Mouse (Mus musculus) thymus, postnatal 25 days (tissue): ENCODE measurements around the gene Ccr2.
"Not testable (repeated sequence)": the region's sequence is repeated elsewhere in the genome, so short reads cannot be mapped to it uniquely, and the experiment has no call there.

Experiments used
- DNase-seq: peaks from one replicate; pipeline ENCODE4 v3.0.0; 2022

The Ccr2 gene

GRCm38 (mm10) chr9:124101723-124102122, at the start of gene Ccr2:
TSS of gene Ccr2 (plus strand) at chr9:124101950.
- no peak for DNase-seq

DNA sequence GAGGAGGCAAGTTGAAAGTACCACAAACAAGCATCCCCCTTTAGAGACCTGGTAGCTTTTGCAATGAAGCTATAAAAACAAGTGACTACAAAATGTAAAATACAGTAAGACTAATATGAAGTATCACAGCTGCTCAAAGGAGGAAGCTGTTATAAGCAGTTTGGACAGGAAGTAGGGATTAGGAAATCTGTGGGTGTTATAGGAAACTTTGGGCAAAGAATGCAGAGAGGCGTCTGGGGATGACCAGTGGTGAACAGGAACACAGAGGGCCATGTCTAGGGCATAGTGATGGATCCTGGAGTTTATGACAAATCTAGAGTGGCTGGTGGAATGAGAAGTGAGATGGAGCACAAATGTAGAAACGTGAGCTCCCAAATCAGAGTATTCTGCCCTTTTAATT, 48.2 kb upstream of the Ccr2 start:
- no peak for DNase-seq

- no peak for DNase-seq
These were observed 45.5 kb upstream of the Ccr2 start for GRCm38 (mm10) chr9:124056158-124056709.

DNA sequence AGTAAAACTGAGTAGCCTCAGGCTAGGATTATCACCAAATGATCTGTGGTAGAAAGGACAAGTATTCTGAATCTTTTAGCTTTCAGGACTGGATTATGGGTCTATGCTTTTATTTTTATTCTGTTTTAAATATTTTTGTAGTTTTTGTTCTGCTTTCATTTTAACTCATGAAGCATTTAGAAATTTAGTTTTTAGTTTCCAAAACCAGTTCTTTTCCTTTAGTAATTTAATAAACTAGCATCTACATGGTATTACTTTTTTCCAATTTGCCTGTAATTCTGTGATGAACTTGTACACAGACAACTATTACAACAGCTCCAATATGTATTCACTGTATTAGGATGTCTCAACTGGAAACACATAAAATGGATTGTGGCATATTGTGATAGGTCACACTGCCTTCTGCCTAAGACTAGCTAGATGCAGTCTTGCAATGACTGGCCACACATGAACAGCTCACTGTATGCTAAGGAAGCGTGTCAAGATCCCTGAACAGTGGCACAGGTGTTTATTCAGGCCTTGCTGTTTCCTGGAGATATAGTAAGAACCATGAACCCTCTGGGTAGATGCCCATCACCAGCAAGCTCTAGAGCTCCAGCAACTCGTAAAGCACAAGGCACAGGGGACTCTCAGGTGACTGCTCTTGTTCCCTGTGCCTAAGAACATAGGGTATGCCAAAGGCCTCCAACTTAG, 41.9 kb upstream of the Ccr2 start:
- DNase-seq = no peak

- DNase-seq = not testable (repeated sequence)
These were observed 40.0 kb upstream of the Ccr2 start for GRCm38 (mm10) chr9:124061474-124062432.

- no peak for DNase-seq
These were observed 35.1 kb upstream of the Ccr2 start for GRCm38 (mm10) chr9:124066572-124067103.

DNA sequence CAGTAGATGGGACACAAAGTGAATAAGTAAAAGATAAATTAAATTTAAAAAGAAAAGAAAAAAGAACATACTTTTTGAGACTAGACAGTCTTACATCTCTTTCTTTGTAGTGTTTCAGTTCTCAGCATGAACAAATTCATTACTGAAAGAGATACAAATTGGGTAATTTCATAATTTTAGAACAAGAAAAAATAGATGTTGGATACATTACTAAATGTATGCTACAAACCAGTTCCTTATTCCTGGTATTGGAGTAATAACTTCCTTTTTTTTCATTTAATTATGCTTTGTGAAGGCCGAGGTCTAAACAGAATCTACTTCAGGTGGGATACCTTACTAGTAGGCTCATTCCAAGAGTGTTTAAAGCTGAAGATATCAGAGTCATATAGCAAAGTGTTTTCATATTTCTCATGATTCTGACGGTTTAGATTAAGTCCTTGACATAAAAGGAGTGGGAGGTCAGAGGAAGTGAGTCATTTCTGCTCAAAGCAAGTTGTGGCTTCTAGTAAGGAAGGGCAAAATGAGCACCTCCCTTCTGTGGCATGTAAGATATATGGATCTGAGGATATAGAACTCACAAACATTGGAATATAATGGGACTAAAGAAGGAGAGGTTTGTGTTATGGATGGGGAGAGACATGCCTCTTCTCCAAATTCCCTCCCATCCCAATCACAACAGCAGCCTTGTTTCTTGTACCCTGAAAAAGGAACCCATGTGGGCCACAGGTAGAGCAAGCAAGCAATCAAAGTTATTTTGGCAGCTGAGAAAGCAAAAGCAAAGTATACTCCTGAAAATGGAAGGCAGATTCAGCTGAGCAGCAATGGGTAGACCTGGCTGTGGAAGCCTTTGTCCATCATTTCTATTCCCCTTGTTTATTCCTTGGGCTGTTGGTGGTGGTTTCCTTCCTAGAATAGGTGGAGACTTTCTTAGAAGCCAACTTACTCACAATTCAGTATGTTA, 33.4 kb upstream of the Ccr2 start:
- DNase-seq = peak; percentile 27

GRCm38 (mm10) chr9:124071506-124071905, 30.2 kb upstream of the Ccr2 start:
- DNase-seq = no peak

GRCm38 (mm10) chr9:124079803-124080202, 21.9 kb upstream of the Ccr2 start:
- no peak for DNase-seq

DNA sequence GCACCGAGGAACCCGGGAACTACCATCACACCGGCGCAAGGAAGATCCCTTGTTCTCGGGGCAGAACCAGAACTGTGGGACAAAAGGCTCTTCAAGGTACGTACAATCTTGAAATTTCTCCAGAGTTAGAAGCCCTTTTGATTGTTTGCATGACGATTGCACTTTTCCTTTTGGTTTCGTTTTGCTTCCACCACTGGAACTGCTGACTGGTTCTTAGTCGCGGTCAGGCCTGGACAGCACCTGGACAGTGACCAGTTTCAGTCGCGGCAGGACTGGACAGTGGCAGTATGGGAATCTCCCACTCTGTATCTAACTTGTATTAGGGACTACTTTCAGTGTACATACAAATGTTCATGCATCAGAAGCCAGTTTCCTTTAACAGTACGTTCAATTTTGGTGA, 21.3 kb upstream of the Ccr2 start:
- not testable (repeated sequence) for DNase-seq

DNA sequence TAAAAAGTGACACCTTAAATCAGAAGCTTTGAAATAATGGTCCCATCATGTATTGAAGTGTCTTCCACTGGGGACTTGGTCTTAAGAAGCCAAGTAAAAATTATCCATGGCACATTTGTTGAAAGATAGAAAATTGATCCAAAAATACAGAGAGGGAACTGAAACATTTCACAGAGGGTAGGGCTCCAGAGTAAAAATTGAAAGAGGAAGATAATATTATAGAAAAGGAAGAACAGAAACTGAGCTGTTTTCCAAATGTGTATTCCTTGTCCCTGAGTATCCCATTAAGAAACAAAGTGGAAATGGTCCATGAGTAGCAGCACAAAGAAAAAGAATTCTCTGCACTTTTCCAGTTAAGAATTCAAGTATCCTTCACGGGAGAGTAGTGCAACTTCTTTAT, 11.3 kb upstream of the Ccr2 start:
- DNase-seq = no peak

GRCm38 (mm10) chr9:124099127-124099526, 2.6 kb upstream of the Ccr2 start:
- DNase-seq = no peak

DNA sequence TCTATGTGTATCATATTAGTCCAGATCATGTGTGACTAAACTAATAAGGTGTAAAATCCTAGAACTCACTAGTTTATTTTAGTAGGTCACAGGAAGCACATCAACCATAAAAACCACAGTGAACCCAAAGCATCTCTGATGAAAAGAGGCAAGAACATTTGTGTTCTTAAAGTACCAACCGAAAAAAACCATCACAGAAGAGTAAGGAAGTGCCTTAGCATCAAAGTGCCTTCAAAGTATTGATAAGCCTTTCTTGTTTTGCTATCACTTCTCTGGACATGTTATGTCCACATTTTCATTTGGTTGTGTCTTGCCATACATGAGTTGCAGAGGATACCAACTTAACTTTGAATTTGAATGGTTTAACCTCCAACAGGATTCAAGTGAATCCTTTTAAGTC, 1.4 kb upstream of the Ccr2 start:
- no peak for DNase-seq

- DNase-seq = no peak
These were observed 1.4 kb downstream of the Ccr2 start for GRCm38 (mm10) chr9:124103199-124103598.

DNA sequence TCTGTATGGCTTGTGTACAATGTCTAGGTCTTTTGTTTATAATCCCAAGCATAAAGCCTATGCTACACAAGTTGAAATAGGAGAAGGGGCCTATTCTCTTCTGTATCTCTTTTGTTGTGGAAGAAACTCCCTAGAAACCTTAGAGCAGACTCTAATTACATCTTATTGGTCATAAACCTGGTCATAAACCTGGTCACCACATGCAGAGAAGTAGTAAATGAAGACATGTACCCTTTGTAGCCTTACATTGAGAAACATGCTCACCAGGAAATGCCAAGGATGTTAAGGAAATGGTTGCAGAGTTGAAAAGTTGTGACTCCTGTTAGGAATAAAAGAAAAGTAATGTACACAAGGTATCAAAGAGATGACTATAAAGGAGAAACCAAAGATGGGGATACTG, 3.4 kb downstream of the Ccr2 start:
- no peak for DNase-seq

DNA sequence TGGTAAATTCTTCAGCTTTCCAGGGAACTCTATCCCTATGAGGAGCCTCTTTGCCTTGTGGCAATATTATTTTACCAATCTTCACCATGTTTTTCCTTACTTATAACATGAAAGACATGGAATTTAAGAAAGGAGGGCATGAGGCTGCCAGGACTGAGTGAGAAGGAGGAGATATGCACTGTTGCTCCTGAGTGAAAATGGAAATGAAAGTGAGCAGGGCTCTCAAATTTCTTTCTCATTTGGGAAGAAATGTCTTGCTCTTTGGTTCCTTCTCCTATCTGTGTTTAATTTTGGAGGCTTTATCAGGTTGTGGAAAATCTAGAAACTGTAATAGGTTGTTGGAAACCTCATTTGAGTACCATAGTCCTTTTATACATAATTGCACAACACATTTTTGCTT, 5.5 kb downstream of the Ccr2 start:
- DNase-seq = no peak

DNA sequence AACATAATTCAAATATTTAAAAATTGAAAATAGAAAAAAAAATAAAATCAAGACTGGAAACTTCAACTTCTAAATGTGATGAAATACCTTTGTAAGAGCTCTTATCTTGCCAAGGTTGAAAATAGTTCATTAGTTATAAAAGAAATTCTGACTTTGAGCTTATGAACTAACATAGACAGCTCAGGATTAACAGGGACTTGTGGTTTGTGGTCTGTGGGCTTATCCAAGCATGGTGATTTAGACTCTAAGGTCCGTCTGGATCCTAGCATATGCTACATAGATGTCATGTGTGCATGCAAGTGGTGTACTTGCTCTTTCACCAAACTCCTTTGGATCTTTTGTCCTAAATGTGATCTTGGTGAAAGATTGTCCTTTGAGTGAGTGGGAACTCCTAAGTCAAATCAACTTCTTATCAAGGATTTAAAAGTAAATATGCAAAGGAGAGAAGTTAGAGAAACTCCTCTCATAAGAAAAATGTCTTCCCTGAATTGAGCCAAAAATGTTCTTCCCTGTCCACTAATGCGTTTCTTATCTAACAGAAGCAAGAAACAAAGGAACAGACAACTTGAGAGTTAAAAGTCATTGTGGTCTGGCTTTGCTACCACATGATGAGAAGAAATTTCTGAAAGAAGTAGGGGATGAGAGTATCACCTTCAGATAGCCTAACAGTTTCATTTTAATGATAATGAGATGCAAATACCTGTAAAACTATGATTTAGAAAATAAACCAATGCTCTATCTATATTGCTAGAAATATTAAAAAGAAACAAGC, 6.8 kb downstream of the Ccr2 start:
- DNase-seq = no peak

GRCm38 (mm10) chr9:124111997-124112396, 10.2 kb downstream of the Ccr2 start:
- no peak for DNase-seq

- DNase-seq = no peak
These were observed 11.0 kb downstream of the Ccr2 start for GRCm38 (mm10) chr9:124112591-124113239.

DNA sequence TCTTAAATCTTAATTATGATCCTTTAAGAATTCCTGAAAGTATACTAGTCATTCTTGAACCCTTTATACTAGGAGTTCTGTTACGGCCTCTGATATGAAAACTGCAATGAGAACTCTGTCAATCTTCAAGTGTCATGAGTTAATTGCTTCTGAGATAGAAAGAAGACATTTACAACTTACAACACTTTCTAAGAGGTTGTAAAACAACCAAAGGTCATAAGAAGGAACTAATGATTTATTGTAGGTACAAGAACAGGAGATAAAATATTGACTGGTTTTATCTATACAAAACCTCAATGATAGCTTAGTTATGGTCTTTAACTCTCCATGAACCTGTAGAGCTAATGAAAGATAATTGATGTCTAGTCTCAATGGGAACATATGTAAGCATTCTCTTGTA, 12.0 kb downstream of the Ccr2 start:
- DNase-seq = no peak

GRCm38 (mm10) chr9:124118489-124118888, 16.7 kb downstream of the Ccr2 start:
- peak; percentile 68 for DNase-seq
